Mouse (Mus musculus): ENCODE data around the gene Tead2.

The Tead2 gene

GRCm38 (mm10) chr7:45215673-45216441 is at the start of gene Tead2:
Gene Tead2 (plus strand): TSS chr7:45215753.
- CTCF ChIA-PET = no interaction called here

GRCm38 (mm10) chr7:45166950-45167401 is 48.6 kb upstream of the Tead2 start:
- CTCF ChIA-PET = no interaction called here

GRCm38 (mm10) chr7:45167761-45168445 is 47.6 kb upstream of the Tead2 start:
- CTCF ChIA-PET = no interaction called here

- CTCF ChIA-PET = no interaction called here
Observed at GRCm38 (mm10) chr7:45168656-45169055, 46.9 kb upstream of the Tead2 start.

GRCm38 (mm10) chr7:45169495-45169894 is 46.1 kb upstream of the Tead2 start:
- CTCF ChIA-PET = no interaction called here

- CTCF ChIA-PET = interaction anchor here (0.6 kb wide), 1 partner anchor 91 kb away, joined by 4 read pairs; no protein-coding TSS in a partner anchor
Observed at GRCm38 (mm10) chr7:45172974-45173373, 42.6 kb upstream of the Tead2 start.

GRCm38 (mm10) chr7:45173772-45174171 is 41.8 kb upstream of the Tead2 start:
- CTCF ChIA-PET = interaction anchor here (0.6 kb wide), 2 partner anchors 9 to 12 kb away, joined by 3 to 5 read pairs; no protein-coding TSS in a partner anchor

GRCm38 (mm10) chr7:45174567-45175280 is 40.8 kb upstream of the Tead2 start:
- CTCF ChIA-PET = interaction anchor here (0.6 to 0.7 kb wide), 4 partner anchors 14 to 172 kb away, joined by 3 to 13 read pairs (median 5); no protein-coding TSS in a partner anchor

- CTCF ChIA-PET = interaction anchor here (0.6 kb wide), 3 partner anchors 17 to 171 kb away, joined by 3 to 7 read pairs (median 3); no protein-coding TSS in a partner anchor
Observed at GRCm38 (mm10) chr7:45175398-45175797, 40.2 kb upstream of the Tead2 start.

GRCm38 (mm10) chr7:45175929-45176328 is 39.6 kb upstream of the Tead2 start:
- CTCF ChIA-PET = no interaction called here

- CTCF ChIA-PET = no interaction called here
Observed at GRCm38 (mm10) chr7:45176356-45176755, 39.2 kb upstream of the Tead2 start.

- CTCF ChIA-PET = interaction anchor here (0.9 kb wide), 1 partner anchor 13 kb away, joined by 6 read pairs; no protein-coding TSS in a partner anchor
Observed at GRCm38 (mm10) chr7:45178550-45178949, 37.0 kb upstream of the Tead2 start.

GRCm38 (mm10) chr7:45179469-45179868 is 36.1 kb upstream of the Tead2 start, which contains the start of gene Gfy:
Gene Gfy (minus strand): TSS chr7:45179569.
- CTCF ChIA-PET = no interaction called here

GRCm38 (mm10) chr7:45180896-45181477 is 34.6 kb upstream of the Tead2 start, which contains the start of gene Pth2:
Gene Pth2 (plus strand): TSS chr7:45180995.
- CTCF ChIA-PET = interaction anchor here (0.5 to 0.7 kb wide), 2 partner anchors 10 to 588 kb away, joined by 3 to 4 read pairs; no protein-coding TSS in a partner anchor

- CTCF ChIA-PET = interaction anchor here (0.7 kb wide), 1 partner anchor 54 kb away, joined by 3 read pairs; no protein-coding TSS in a partner anchor
Observed at GRCm38 (mm10) chr7:45181540-45181939, 34.0 kb upstream of the Tead2 start.

- CTCF ChIA-PET = interaction anchor here (0.7 kb wide), 2 partner anchors 54 to 121 kb away, joined by 3 to 8 read pairs; no protein-coding TSS in a partner anchor
Observed at GRCm38 (mm10) chr7:45182199-45182601, 33.4 kb upstream of the Tead2 start.

- CTCF ChIA-PET = interaction anchor here (0.5 to 0.7 kb wide), 2 partner anchors 121 to 305 kb away, joined by 3 to 8 read pairs; no protein-coding TSS in a partner anchor
Observed at GRCm38 (mm10) chr7:45182606-45183005, 32.9 kb upstream of the Tead2 start.

- CTCF ChIA-PET = no interaction called here
Observed at GRCm38 (mm10) chr7:45183672-45184071, 31.9 kb upstream of the Tead2 start.

GRCm38 (mm10) chr7:45185921-45186320 is 29.6 kb upstream of the Tead2 start:
- CTCF ChIA-PET = no interaction called here

GRCm38 (mm10) chr7:45189600-45189999 is 26.0 kb upstream of the Tead2 start:
- CTCF ChIA-PET = interaction anchor here (0.6 kb wide), 1 partner anchor 152 kb away, joined by 4 read pairs; no protein-coding TSS in a partner anchor

- CTCF ChIA-PET = no interaction called here
Observed at GRCm38 (mm10) chr7:45190186-45190585, 25.4 kb upstream of the Tead2 start.
